Mouse (Mus musculus) adrenal gland, adult (tissue): Measurements from ENCODE around the gene Fam89a.

ENCODE experiments used
- DNase-seq, 2 experiments: peaks; one replicate each; pipeline ENCODE4 v3.0.0; 2022 to 2023; ENCODE audit warnings: low spot score in 1 of 2; ENCODE audit not compliant: inconsistent age in 2 of 2

Fam89a gene

GRCm38 (mm10) chr8:124751709-124752173 lies at the start of gene Fam89a:
Gene Fam89a (minus strand): TSS chr8:124751832.
- DNase-seq = peak; percentile 35 to 74

- DNase-seq = no peak
Observed at GRCm38 (mm10) chr8:124800542-124800941, 48.9 kb upstream of the Fam89a start.

- DNase-seq = no peak
Observed at GRCm38 (mm10) chr8:124795781-124796488, 44.3 kb upstream of the Fam89a start.

- peak; percentile 52 to 84 for DNase-seq
Observed at GRCm38 (mm10) chr8:124794486-124794780, 42.8 kb upstream of the Fam89a start.

- DNase-seq = peak in 1 of 2 experiments; percentile 51
Observed at GRCm38 (mm10) chr8:124793661-124794485, 42.2 kb upstream of the Fam89a start.

- DNase-seq = peak; percentile 89 to 96
Observed at GRCm38 (mm10) chr8:124793172-124793651, 41.6 kb upstream of the Fam89a start.

- DNase-seq = peak; percentile 50 to 73
Observed at GRCm38 (mm10) chr8:124792708-124793107, 41.1 kb upstream of the Fam89a start, which contains the start of gene Trim67. Gene Trim67 (plus strand): TSS chr8:124793092.

- DNase-seq = peak in 1 of 2 experiments; percentile 64
Observed at GRCm38 (mm10) chr8:124792186-124792585, 40.6 kb upstream of the Fam89a start.

- no peak for DNase-seq
Observed at GRCm38 (mm10) chr8:124791751-124792150, 40.1 kb upstream of the Fam89a start.

- DNase-seq = no peak
Observed at GRCm38 (mm10) chr8:124790676-124791075, 39.0 kb upstream of the Fam89a start.

- no peak for DNase-seq
Observed at GRCm38 (mm10) chr8:124784613-124785012, 33.0 kb upstream of the Fam89a start.

GRCm38 (mm10) chr8:124783228-124783627 lies 31.6 kb upstream of the Fam89a start:
- no peak for DNase-seq

- DNase-seq = peak in 1 of 2 experiments; percentile 79
Observed at GRCm38 (mm10) chr8:124782431-124782830, 30.8 kb upstream of the Fam89a start.

GRCm38 (mm10) chr8:124780236-124780635 lies 28.6 kb upstream of the Fam89a start:
- DNase-seq = peak; percentile 72 to 87

GRCm38 (mm10) chr8:124775695-124776094 lies 24.1 kb upstream of the Fam89a start:
- peak; percentile 77 to 93 for DNase-seq

- DNase-seq = no peak
Observed at GRCm38 (mm10) chr8:124772389-124772788, 20.8 kb upstream of the Fam89a start.

- no peak for DNase-seq
Observed at GRCm38 (mm10) chr8:124763061-124763460, 11.4 kb upstream of the Fam89a start.

- no peak for DNase-seq
Observed at GRCm38 (mm10) chr8:124758544-124758943, 6.9 kb upstream of the Fam89a start.

GRCm38 (mm10) chr8:124756601-124757000 lies 5.0 kb upstream of the Fam89a start:
- DNase-seq = no peak

- DNase-seq = no peak
Observed at GRCm38 (mm10) chr8:124756153-124756552, 4.5 kb upstream of the Fam89a start.

- no peak for DNase-seq
Observed at GRCm38 (mm10) chr8:124755481-124755880, 3.8 kb upstream of the Fam89a start.

GRCm38 (mm10) chr8:124754792-124755190 lies 3.2 kb upstream of the Fam89a start:
- no peak for DNase-seq
